ENCODE assay signal across 9 mouse cellular contexts in genomic region chr10:117571891-117572573, GRCm38 (mm10). TPM values are rescaled to one million over a fixed set of nuclear protein-coding genes. Genes with fewer than 3 reads are reported as not detected.
DNase-seq lines count a peak whose midpoint lies in the region; ATAC-seq lines count a peak whose summit lies in the region.
"Had no signal": no experiment of that assay in that cellular context is flagged by ENCODE, and none has a peak within 500 bp of the region (broad histone marks: within the 10 kb centered on the region; RNA-seq: fewer than 3 reads in every experiment).

No protein-coding gene starts in this region.

- H3K27me3 ChIP-seq in kidney, embryonic 16.5 days (ENCODE audit: insufficient read depth, low read length), result 0 out of 2 replicates have a peak, but pooled peaks cover 3% of the 10 kb centered on the region
- H3K27me3 ChIP-seq in embryonic facial prominence, embryonic 11.5 days (ENCODE audit: control insufficient read depth, insufficient read depth, low read length), result 0 out of 2 replicates have a peak, but pooled peaks cover 4% of the 10 kb centered on the region
- H3K27me3 ChIP-seq in hindbrain, embryonic 10.5 days (ENCODE audit: insufficient read depth, poor library complexity, severe bottlenecking), result peaks cover 38% of the 10 kb centered on the region
- peaks cover 35% of the 10 kb centered on the region for H3K27me3 ChIP-seq in liver, embryonic 13.5 days

- H3K9ac ChIP-seq in kidney, embryonic 16.5 days (replicated peaks; ENCODE audit: low read length), result peak overlapping the region; percentile 53; the same call in 1 of the 2 replicates
- no peak overlapping the region for H3K9ac ChIP-seq in embryonic facial prominence, embryonic 11.5 days (replicated peaks; ENCODE audit: low read length)
- no peak overlapping the region for H3K9ac ChIP-seq in liver, embryonic 13.5 days

- WGBS in kidney, embryonic 16.5 days, result 15% methylated on average over 9 of the region's 9 CpGs
- WGBS in embryonic facial prominence, embryonic 11.5 days, result 15% methylated on average over 9 of the region's 9 CpGs
- 16% methylated on average over 9 of the region's 9 CpGs for WGBS in hindbrain, embryonic 10.5 days
- 16% methylated on average over 9 of the region's 9 CpGs for WGBS in liver, embryonic 13.5 days (ENCODE audit: insufficient replicate concordance)

- no peaks in the 10 kb centered on the region for H3K9me3 ChIP-seq in kidney, embryonic 16.5 days (ENCODE audit: low read length)
- no peaks in the 10 kb centered on the region for H3K9me3 ChIP-seq in embryonic facial prominence, embryonic 11.5 days (replicated peaks; ENCODE audit: control insufficient read depth, low read length)
- H3K9me3 ChIP-seq in hindbrain, embryonic 10.5 days, result no peaks in the 10 kb centered on the region
- no peaks in the 10 kb centered on the region for H3K9me3 ChIP-seq in liver, embryonic 13.5 days (replicated peaks)
- H3K9me3 ChIP-seq: G1E had no signal

- DNase-seq in kidney, adult 8-10 months, result no peak
- DNase-seq in embryonic facial prominence, embryonic 11.5 days (ENCODE audit: low spot score), result no peak
- DNase-seq in hindbrain, embryonic 10.5 days (ENCODE audit: low spot score), result no peak
- no peak for DNase-seq in liver, embryonic 13.5 days
- no peak for DNase-seq in embryo, embryonic 10 days (ENCODE audit: low spot score)
- DNase-seq in adrenal gland, adult 18-20 months (ENCODE audit: low spot score in 2 of 2), result no peak

- no peak overlapping the region for H3K27ac ChIP-seq in kidney, embryonic 16.5 days (ENCODE audit: low read length)
- no peak overlapping the region for H3K27ac ChIP-seq in embryonic facial prominence, embryonic 11.5 days (replicated peaks; ENCODE audit: low read depth, low read length)
- no peak overlapping the region for H3K27ac ChIP-seq in hindbrain, embryonic 10.5 days
- no peak overlapping the region for H3K27ac ChIP-seq in liver, embryonic 13.5 days

- peak overlapping the region; percentile 79 for H3K4me2 ChIP-seq in kidney, embryonic 16.5 days (replicated peaks; ENCODE audit: low read depth, low read length)
- H3K4me2 ChIP-seq in embryonic facial prominence, embryonic 11.5 days (ENCODE audit: low read depth, low read length), result peak overlapping the region; percentile 57
- H3K4me2 ChIP-seq in liver, embryonic 13.5 days, result peak overlapping the region; percentile 51

- no peak for ATAC-seq in kidney, embryonic 16.5 days (ENCODE audit: low FRiP score, low TSS enrichment)
- no peak for ATAC-seq in embryonic facial prominence, embryonic 11.5 days (replicated peaks; ENCODE audit: insufficient number of reproducible peaks, low FRiP score, low TSS enrichment, low read depth)
- ATAC-seq in liver, embryonic 13.5 days (ENCODE audit: low read depth), result no peak
- ATAC-seq in monocyte, adult 5-6 weeks (replicated peaks; ENCODE audit: insufficient number of reproducible peaks, low FRiP score, low TSS enrichment, poor library complexity, severe bottlenecking), result no peak

- H3K36me3 ChIP-seq in kidney, embryonic 16.5 days (ENCODE audit: insufficient read depth, low read length), result no peaks in the 10 kb centered on the region
- H3K36me3 ChIP-seq in embryonic facial prominence, embryonic 11.5 days (replicated peaks; ENCODE audit: control insufficient read depth, insufficient read depth, low read depth, low read length), result no peaks in the 10 kb centered on the region
- H3K36me3 ChIP-seq in hindbrain, embryonic 10.5 days, result no peaks in the 10 kb centered on the region
- H3K36me3 ChIP-seq in liver, embryonic 13.5 days, result no peaks in the 10 kb centered on the region
- H3K36me3 ChIP-seq: G1E had no signal

- peak overlapping the region; percentile 46 for H3K4me3 ChIP-seq in kidney, embryonic 16.5 days (ENCODE audit: low read length)
- H3K4me3 ChIP-seq in embryonic facial prominence, embryonic 11.5 days (ENCODE audit: low read depth, low read length), result peak overlapping the region; percentile 21; the same call in 1 of the 2 replicates
- H3K4me3 ChIP-seq in hindbrain, embryonic 10.5 days, result peak overlapping the region; percentile 53
- H3K4me3 ChIP-seq in liver, embryonic 13.5 days (replicated peaks), result peak overlapping the region; percentile 44

- H3K4me1 ChIP-seq in kidney, embryonic 16.5 days (ENCODE audit: insufficient read depth, low read length), result peaks cover 9% of the 10 kb centered on the region; the same call in 1 of the 2 replicates
- H3K4me1 ChIP-seq in embryonic facial prominence, embryonic 11.5 days (ENCODE audit: control insufficient read depth, insufficient read depth, low read length), result 0 out of 2 replicates have a peak, but pooled peaks cover 2% of the 10 kb centered on the region
- peaks cover 33% of the 10 kb centered on the region for H3K4me1 ChIP-seq in hindbrain, embryonic 10.5 days (replicated peaks)
- H3K4me1 ChIP-seq in liver, embryonic 13.5 days (replicated peaks), result peaks cover 4% of the 10 kb centered on the region; the same call in 1 of the 2 replicates

RNA-seq across cellular contexts. Expression of gene Cpm, which starts 57.3 kb away (rescaled TPM):
- polyA plus RNA-seq in kidney, embryonic 16.5 days (2015; fragmentation: Nextera tagmentation; extraction: Ambion mirVana), result 31.2 and 33.6 TPM in 2 replicates
- polyA plus RNA-seq in embryonic facial prominence, embryonic 11.5 days (2014; fragmentation: Nextera tagmentation; extraction: Ambion mirVana), result 9.9 and 10.9 TPM in 2 replicates
- 5.9 and 6.0 TPM in 2 replicates for polyA plus RNA-seq in hindbrain, embryonic 10.5 days (2016; fragmentation: Nextera tagmentation; extraction: Ambion mirVana)
- polyA plus RNA-seq in liver, embryonic 13.5 days (2015; fragmentation: Nextera tagmentation; extraction: Ambion mirVana), result 19.3 and 27.8 TPM in 2 replicates
- total RNA-seq in monocyte, adult 5-6 weeks (2017), result 2.1 to 7.3 TPM (median 4.2 TPM) in 3 replicates
- 10 to 100 TPM; 20.3 to 33.2 TPM for total RNA-seq in adrenal gland, adult 18-20 months (2021)
- polyA plus RNA-seq: G1E had no signal
